Mouse (Mus musculus): ENCODE measurements around the gene Wdr90.

DNA sequence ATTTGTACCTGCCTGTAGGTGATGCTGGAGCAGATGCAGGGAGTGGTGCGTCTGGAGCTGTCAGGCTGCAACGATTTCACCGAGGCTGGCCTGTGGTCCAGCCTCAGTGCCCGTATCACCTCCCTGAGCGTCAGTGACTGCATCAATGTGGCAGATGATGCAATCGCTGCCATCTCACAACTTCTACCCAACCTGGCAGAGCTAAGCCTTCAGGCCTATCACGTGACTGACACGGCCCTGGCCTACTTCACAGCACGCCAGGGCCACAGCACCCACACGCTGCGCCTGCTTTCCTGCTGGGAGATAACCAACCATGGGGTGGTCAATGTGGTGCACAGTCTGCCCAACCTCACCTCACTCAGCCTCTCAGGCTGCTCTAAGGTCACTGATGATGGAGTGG, 43.6 kb downstream of the Wdr90 start:
- no peak for TF ChIP-seq CTCF (IDR thresholded peaks at IDR 0.05; ENCODE audit: insufficient read depth, low read depth, low read length)
- no peak for TF ChIP-seq POLR2A (IDR thresholded peaks at IDR 0.05; ENCODE audit: insufficient read depth, low read depth, low read length)

All from olfactory bulb, adult 2 months (tissue).